Mouse (Mus musculus) cortical plate, adult 2 months (tissue): ENCODE measurements around the gene Krtap9-1. TPM values are rescaled to one million over a fixed set of nuclear protein-coding genes. Genes with fewer than 3 reads are reported as not detected.
"Not testable (repeated sequence)": the region's sequence is repeated elsewhere in the genome, so short reads cannot be mapped to it uniquely, and the experiment has no call there.

Experiments used
- H3K27ac ChIP-seq: fragments of 200-500 bp; 2 replicates; pipeline ENCODE4 v1.5.1; 2012; ENCODE audit warnings: low read length, control low read depth, inconsistent platforms; ENCODE audit not compliant: insufficient read depth
- H3K4me1 ChIP-seq: fragments of 200-500 bp; 2 replicates; pipeline ENCODE4 v1.6.1; 2011; ENCODE audit warnings: low read length; ENCODE audit not compliant: control insufficient read depth, insufficient read depth
- H3K4me3 ChIP-seq: fragments of 200-500 bp; 2 replicates; pipeline ENCODE4 v1.5.1; 2011; ENCODE audit warnings: mild to moderate bottlenecking, low read length, control low read depth; ENCODE audit not compliant: insufficient read depth
- CTCF ChIP-seq: fragments of 200-500 bp; IDR thresholded peaks from 2 replicates; pipeline ENCODE4 v1.5.1; 2011; ENCODE audit warnings: mild to moderate bottlenecking, control low read depth, low read length; ENCODE audit not compliant: insufficient read depth; ENCODE audit errors: extremely low read depth
- POLR2A ChIP-seq: fragments of 200-500 bp; IDR thresholded peaks from 2 replicates; pipeline ENCODE4 v1.6.1; 2011; ENCODE audit warnings: mild to moderate bottlenecking, low read length, control low read depth; ENCODE audit not compliant: insufficient read depth; ENCODE audit errors: extremely low read depth
- polyA plus RNA-seq: library from polyadenylated mRNA; depleted of rRNA; stranded (reverse); fragments of >200 nt; gene quantifications from 2 replicates; pipeline ENCODE4 v1.2.3, GENCODE M21; 2012; rRNA removed

The Krtap9-1 gene
- polyA plus RNA-seq = not detected in 2 replicates

DNA sequence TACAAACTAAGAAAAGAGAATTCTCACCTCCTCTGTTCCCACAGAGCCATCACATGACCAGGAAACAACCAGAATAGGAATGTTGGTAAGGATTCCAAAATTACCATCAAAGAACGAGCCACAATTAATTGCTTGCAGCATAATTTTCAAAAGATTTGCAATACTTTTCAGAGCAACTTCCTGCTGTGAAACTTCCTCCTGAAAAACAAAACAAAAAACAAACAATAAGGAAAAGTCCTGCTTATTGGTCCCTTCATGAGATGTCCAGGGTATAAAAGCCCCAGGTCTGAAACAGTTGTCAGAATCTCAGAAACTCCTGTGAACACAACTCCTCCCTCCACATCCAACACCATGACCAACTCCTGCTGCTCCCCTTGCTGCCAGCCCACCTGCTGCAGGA is at the start of gene Krtap9-1:
TSS of gene Krtap9-1 (plus strand) at position 301 of the 400 bp plus-strand sequence.
- not testable (repeated sequence) for H3K4me3 ChIP-seq, H3K4me1 ChIP-seq, H3K27ac ChIP-seq

DNA sequence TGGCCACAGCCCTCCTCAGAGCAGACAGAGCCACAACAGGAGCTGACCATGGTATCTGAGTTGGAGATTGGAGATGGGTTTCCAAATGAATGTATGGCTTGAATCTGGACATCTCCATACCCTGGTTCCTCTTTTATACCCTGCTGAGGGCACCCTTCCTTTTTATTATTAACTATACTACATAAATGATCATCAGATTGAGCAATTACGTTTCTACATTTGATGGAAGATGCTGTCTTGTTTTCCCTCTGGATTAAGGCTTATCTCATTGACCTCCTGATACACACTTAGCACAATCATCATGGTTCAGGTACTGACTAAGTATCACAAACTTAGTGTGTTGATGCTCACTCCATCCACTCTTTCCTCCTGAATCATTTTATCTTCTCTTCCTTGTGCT is 35.2 kb upstream of the Krtap9-1 start, which contains the start of gene 2300003K06Rik:
TSS of gene 2300003K06Rik (minus strand) at position 101 of the 400 bp plus-strand sequence.
- H3K4me1 ChIP-seq = no peaks in the 10 kb centered on the region
- H3K4me3 ChIP-seq = no peak within 1 kb of the TSS
- no peak for TF ChIP-seq POLR2A
- TF ChIP-seq CTCF = no peak
- H3K27ac ChIP-seq = no peak within 1 kb of the TSS

DNA sequence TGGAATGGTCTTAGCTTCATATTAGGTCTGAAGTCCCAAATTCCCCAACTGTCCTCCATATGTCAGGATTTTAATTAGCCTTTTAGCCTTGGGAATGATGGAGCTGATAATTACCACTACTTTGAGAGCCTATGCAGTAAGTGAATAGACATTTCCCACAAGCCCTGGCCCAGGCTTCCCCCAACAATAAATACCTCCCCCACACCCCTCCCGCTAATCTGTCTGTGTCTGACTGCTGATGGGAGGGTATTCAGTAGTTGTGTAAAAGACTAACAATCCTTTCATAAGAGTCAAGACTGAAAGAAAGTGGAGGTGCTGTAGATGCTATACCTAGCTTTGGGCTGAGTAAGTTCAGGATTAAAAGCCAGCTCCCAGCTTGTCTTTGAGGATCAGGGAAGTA is 31.0 kb upstream of the Krtap9-1 start:
- TF ChIP-seq CTCF = no peak
- no peak for TF ChIP-seq POLR2A
- H3K4me3 ChIP-seq = no peak overlapping the region
- no peak overlapping the region for H3K27ac ChIP-seq
- no peaks in the 10 kb centered on the region for H3K4me1 ChIP-seq

DNA sequence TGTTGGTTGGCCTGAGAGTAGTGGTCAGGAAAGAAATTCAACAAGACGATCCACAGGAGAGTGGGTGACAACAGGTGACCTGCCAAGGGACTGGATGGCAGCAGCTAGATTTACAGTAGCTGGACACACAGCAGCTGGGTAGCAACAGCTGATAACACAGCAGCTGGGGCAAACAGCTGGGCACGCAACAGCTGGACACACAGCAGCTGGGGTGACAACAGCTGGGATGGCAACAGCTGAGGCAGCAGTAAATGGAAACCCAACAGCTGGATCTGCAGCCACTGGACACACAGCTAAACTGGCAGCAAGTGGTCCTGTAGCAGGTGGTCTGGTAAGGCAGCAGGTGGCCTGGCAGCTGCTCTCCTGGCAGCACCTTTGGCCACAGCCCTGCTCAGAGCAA is 26.4 kb upstream of the Krtap9-1 start:
- no peak overlapping the region for H3K27ac ChIP-seq
- TF ChIP-seq CTCF = no peak
- no peak for TF ChIP-seq POLR2A

DNA sequence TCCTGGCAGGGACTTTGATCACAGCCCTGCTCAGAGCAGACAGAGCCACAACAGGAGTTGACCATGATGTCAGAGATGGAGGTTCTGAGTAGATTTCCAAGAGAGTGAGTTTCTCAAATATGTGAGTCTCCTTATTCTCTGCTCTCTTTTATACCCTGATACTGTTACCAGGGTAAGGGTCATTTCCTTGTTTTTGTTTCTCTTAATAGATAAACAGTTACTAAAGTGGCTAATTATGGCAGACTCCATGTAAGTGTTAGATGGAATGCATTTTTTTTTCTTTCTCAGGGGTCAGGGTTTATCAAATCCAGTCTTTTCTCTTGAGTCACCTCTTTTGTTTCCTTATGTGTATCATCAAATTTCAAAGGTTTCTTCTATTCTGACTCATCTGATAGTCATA is 21.7 kb upstream of the Krtap9-1 start, which contains the start of gene Krtap4-16:
TSS of gene Krtap4-16 (minus strand) at position 101 of the 400 bp plus-strand sequence.
- TF ChIP-seq POLR2A (no peak), CTCF (no peak)
- H3K4me3 ChIP-seq = no peak within 1 kb of the TSS

More for the DNA sequence above, 26.4 kb upstream of the Krtap9-1 start:
- no peaks in the 10 kb centered on the region for H3K4me1 ChIP-seq
- H3K4me3 ChIP-seq = no peak overlapping the region

DNA sequence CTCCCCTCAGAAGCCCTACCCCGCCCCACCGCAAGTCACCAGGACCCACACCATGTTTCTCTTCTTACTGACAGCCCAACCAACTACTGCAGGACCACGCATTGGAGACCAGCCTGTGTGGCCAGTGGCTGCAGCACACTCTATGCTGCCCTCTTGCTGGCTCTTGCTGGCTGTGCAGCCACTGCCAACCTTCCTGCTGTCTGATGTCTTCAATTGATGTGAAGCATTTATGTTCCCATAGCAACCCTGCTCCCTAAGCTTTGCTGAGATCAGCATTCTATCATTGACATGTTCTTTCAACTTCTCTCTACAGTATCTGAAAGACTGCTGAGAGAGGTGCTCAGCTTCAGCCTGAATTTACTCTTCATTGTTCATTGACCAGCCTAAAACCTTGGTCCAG is 19.1 kb upstream of the Krtap9-1 start:
- Histone ChIP-seq H3K4me1 (peaks cover 2% of the 10 kb centered on the region; the same call in 1 of the 2 replicates), H3K27ac (no peak overlapping the region), H3K4me3 (no peak overlapping the region)
- no peak for TF ChIP-seq POLR2A
- TF ChIP-seq CTCF = no peak

More for the DNA sequence above, 21.7 kb upstream of the Krtap9-1 start, which contains the start of gene Krtap4-16:
- Histone ChIP-seq H3K27ac (no peak within 1 kb of the TSS), H3K4me1 (no peaks in the 10 kb centered on the region)

DNA sequence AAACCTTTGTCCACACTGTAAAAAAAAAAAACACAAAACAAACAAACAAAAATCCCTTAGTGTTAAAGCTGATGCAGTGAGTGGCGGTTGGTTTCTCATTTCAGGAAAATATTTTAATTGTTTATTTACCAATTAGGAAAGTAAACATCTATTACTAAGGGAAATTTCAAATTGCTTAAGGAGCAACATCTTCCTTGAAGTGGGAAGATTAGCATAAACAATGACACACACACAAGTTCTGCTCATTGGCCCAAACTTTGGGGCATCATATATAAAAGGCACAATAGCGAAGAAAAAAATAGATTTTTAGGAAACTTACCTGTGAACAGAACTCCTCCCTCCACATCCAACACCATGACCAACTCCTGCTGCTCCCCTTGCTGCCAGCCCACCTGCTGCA is 15.6 kb upstream of the Krtap9-1 start, which contains the start of gene Gm11568:
TSS of gene Gm11568 (plus strand) at position 301 of the 400 bp plus-strand sequence.
- TF ChIP-seq CTCF = no peak
- peaks cover 2% of the 10 kb centered on the region; the same call in 1 of the 2 replicates for H3K4me1 ChIP-seq

DNA sequence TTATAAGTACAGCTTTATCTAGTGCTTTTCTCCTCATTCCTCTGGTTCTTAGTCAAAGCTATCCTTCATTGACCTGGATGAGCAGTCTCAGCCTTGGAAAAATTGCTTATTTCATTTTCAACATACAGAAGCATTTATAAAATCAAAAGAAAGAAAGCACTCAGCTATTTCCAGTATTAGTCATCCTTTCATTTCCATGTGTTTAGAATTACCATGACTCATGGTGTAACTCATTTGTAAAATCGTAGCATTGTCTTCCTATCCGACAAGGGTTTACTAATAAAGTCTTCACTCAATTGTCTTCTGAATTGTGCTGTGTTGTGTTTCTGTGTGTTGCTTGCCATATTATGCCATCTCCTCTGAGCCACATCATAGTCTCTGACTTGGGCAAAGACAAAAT is 14.4 kb upstream of the Krtap9-1 start:
- Histone ChIP-seq H3K27ac (no peak overlapping the region), H3K4me3 (no peak overlapping the region), H3K4me1 (peaks cover 2% of the 10 kb centered on the region; the same call in 1 of the 2 replicates)
- TF ChIP-seq CTCF (no peak), POLR2A (no peak)

More for the DNA sequence above, 15.6 kb upstream of the Krtap9-1 start, which contains the start of gene Gm11568:
- H3K27ac ChIP-seq = no peak within 1 kb of the TSS
- H3K4me3 ChIP-seq = no peak within 1 kb of the TSS

DNA sequence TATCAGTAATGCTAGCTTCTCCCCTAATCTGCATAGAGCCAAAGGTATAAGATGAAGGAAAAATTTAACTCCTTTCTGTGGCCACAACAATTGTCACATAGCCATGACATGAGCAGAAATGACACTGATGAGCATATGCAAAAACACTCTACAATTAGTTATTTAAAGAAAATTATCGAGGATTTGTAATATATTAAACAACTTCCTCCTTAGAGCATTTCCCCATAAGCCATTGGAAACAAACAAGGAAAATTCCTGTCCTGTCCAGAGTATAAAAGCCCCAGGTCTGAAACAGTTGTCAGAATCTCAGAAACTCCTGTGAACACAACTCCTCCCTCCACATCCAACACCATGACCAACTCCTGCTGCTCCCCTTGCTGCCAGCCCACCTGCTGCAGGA is 9.0 kb upstream of the Krtap9-1 start, which contains the start of gene Gm11559:
TSS of gene Gm11559 (plus strand) at position 301 of the 400 bp plus-strand sequence.
- not testable (repeated sequence) for H3K4me3 ChIP-seq, H3K27ac ChIP-seq, H3K4me1 ChIP-seq

DNA sequence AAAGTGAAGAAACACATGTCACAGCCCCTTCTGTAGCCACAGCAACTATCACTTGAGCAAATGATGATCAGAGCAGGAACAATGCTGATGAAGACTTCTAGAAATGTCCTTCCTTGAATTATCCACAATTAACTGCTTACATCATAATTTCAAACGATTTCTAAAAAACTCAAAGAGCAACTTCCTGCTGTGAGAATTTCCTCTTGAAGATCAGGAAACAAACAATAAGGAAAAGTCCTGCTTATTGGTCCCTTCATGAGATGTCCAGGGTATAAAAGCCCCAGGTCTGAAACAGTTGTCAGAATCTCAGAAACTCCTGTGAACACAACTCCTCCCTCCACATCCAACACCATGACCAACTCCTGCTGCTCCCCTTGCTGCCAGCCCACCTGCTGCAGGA is 5.7 kb downstream of the Krtap9-1 start, which contains the start of gene Gm11567:
TSS of gene Gm11567 (plus strand) at position 301 of the 400 bp plus-strand sequence.
- H3K4me3 ChIP-seq, H3K27ac ChIP-seq, H3K4me1 ChIP-seq: not testable (repeated sequence)

DNA sequence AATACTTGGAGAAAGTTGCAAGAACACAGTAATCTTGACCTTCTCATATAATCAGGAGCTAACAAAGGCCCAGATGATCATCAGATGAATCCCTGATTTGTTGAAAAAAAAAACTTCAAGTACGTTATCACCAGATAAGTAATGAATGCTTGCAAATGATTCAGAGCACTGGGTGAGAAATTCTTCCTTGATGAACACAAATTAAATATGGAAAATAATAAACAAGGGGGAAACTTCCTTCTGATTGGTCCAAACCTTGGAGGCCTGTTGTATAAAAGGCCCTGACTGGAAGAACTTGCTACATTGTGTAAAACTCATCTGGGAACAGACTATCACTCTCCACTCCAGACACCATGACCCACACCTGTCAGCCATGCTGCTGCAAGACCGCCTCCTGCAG is 34.4 kb downstream of the Krtap9-1 start, which contains the start of gene Krtap31-1:
TSS of gene Krtap31-1 (plus strand) at position 301 of the 400 bp plus-strand sequence.
- Histone ChIP-seq H3K4me3 (no peak within 1 kb of the TSS), H3K27ac (no peak within 1 kb of the TSS), H3K4me1 (no peaks in the 10 kb centered on the region)
- TF ChIP-seq CTCF (no peak), POLR2A (no peak)
